Mouse (Mus musculus) midbrain, embryonic 15.5 days (tissue): ENCODE data around the gene Bud13. TPM values are rescaled to one million over a fixed set of nuclear protein-coding genes. Genes with fewer than 3 reads are reported as not detected.

Source experiments
- ATAC-seq: fragments of 200-750 bp; cut with Nextera tagmentation; replicated peaks from 2 replicates; pipeline ENCODE4 v1.8.0; 2017; ENCODE audit warnings: moderate TSS enrichment
- H3K27ac ChIP-seq: fragments of 300-500 bp; sonication (generic); 2 replicates; pipeline ENCODE4 v1.5.1; 2015; ENCODE audit warnings: mild to moderate bottlenecking, inconsistent platforms
- H3K27me3 ChIP-seq: fragments of 300-500 bp; sonication (generic); replicated peaks from 2 replicates; pipeline ENCODE4 v1.6.1; 2015; ENCODE audit warnings: inconsistent platforms
- H3K36me3 ChIP-seq: fragments of 300-500 bp; sonication (generic); replicated peaks from 2 replicates; pipeline ENCODE4 v1.6.1; 2015; ENCODE audit warnings: inconsistent platforms
- H3K4me1 ChIP-seq: fragments of 300-500 bp; sonication (generic); 2 replicates; pipeline ENCODE4 v1.6.1; 2015; ENCODE audit warnings: inconsistent platforms
- H3K4me2 ChIP-seq: fragments of 300-500 bp; sonication (generic); 2 replicates; pipeline ENCODE4 v1.6.1; 2015; ENCODE audit warnings: inconsistent platforms, mild to moderate bottlenecking, moderate library complexity
- H3K4me3 ChIP-seq: fragments of 300-500 bp; sonication (generic); 2 replicates; pipeline ENCODE4 v1.5.1; 2015; ENCODE audit warnings: mild to moderate bottlenecking, inconsistent platforms
- H3K9ac ChIP-seq: fragments of 300-500 bp; sonication (generic); 2 replicates; pipeline ENCODE4 v1.6.1; 2015; ENCODE audit warnings: mild to moderate bottlenecking, inconsistent platforms
- H3K9me3 ChIP-seq: fragments of 300-500 bp; sonication (generic); 2 replicates; pipeline ENCODE4 v1.6.1; 2016; ENCODE audit warnings: inconsistent platforms
- WGBS: fragments of 180-500 bp; shearing (Covaris S2); methylation state at CpG from one replicate; pipeline ENCODE4 v1.1.7; 2015; ENCODE audit warnings: mixed read lengths; 5-methylcytosine and 5-hydroxymethylcytosine counted together
- polyA plus RNA-seq: library from polyadenylated mRNA; unstranded; fragments of >200 nt; fragmentation: Nextera tagmentation; extraction: Ambion mirVana; gene quantifications from 2 replicates; pipeline ENCODE4 v1.2.1, GENCODE M21; 2015

The Bud13 gene
- 17.9 and 18.3 TPM in 2 replicates for polyA plus RNA-seq

GRCm38 (mm10) chr9:46282631-46283436 is at the start of gene Bud13:
Bud13 (plus strand) TSS chr9:46283008.
- under 1% methylated on average over 55 of the region's 55 CpGs for WGBS
- H3K4me3 ChIP-seq: peak within 1 kb of the TSS; percentile 93
- peak within 1 kb of the TSS; percentile 82 for H3K4me2 ChIP-seq
- peak within 1 kb of the TSS; percentile 77 for H3K27ac ChIP-seq
- peaks cover 31% of the 10 kb centered on the region for H3K36me3 ChIP-seq
- H3K27me3 ChIP-seq: no peaks in the 10 kb centered on the region
- peaks cover 17% of the 10 kb centered on the region for H3K4me1 ChIP-seq
- ATAC-seq: peak; percentile 94
- H3K9me3 ChIP-seq: no peaks in the 10 kb centered on the region
- H3K9ac ChIP-seq: peak within 1 kb of the TSS; percentile 89

- no peak for ATAC-seq
Observed at GRCm38 (mm10) chr9:46235196-46235595, 47.6 kb upstream of the Bud13 start.

GRCm38 (mm10) chr9:46235596-46235648 is 47.4 kb upstream of the Bud13 start, which contains the start of gene Apoc3:
Apoc3 (minus strand) TSS chr9:46235636.
- Histone ChIP-seq H3K4me2 (no peak within 1 kb of the TSS), H3K27ac (no peak within 1 kb of the TSS), H3K36me3 (no peaks in the 10 kb centered on the region), H3K9me3 (no peaks in the 10 kb centered on the region), H3K4me1 (peaks cover 5% of the 10 kb centered on the region), H3K27me3 (no peaks in the 10 kb centered on the region), H3K4me3 (no peak within 1 kb of the TSS), H3K9ac (no peak within 1 kb of the TSS)
- no peak for ATAC-seq

More at GRCm38 (mm10) chr9:46235196-46235595, 47.6 kb upstream of the Bud13 start:
- Histone ChIP-seq H3K4me3 (no peak overlapping the region), H3K9me3 (no peaks in the 10 kb centered on the region), H3K36me3 (no peaks in the 10 kb centered on the region), H3K4me2 (no peak overlapping the region), H3K4me1 (peaks cover 5% of the 10 kb centered on the region), H3K27me3 (no peaks in the 10 kb centered on the region), H3K9ac (no peak overlapping the region), H3K27ac (no peak overlapping the region)
- 86% methylated on average over 6 of the region's 6 CpGs for WGBS

GRCm38 (mm10) chr9:46235649-46236048 is 47.2 kb upstream of the Bud13 start:
- Histone ChIP-seq H3K9ac (no peak overlapping the region), H3K36me3 (no peaks in the 10 kb centered on the region), H3K27ac (no peak overlapping the region), H3K27me3 (no peaks in the 10 kb centered on the region), H3K4me3 (no peak overlapping the region), H3K4me2 (no peak overlapping the region), H3K9me3 (no peaks in the 10 kb centered on the region), H3K4me1 (peaks cover 3% of the 10 kb centered on the region)
- 44% methylated on average over 4 of the region's 4 CpGs for WGBS
- ATAC-seq: no peak

GRCm38 (mm10) chr9:46238850-46239249 is 44.0 kb upstream of the Bud13 start:
- H3K4me3 ChIP-seq: no peak overlapping the region
- no peak overlapping the region for H3K27ac ChIP-seq
- no peak overlapping the region for H3K9ac ChIP-seq
- no peaks in the 10 kb centered on the region for H3K4me1 ChIP-seq
- no peak overlapping the region for H3K4me2 ChIP-seq
- H3K9me3 ChIP-seq: no peaks in the 10 kb centered on the region
- H3K36me3 ChIP-seq: no peaks in the 10 kb centered on the region
- H3K27me3 ChIP-seq: no peaks in the 10 kb centered on the region
- no peak for ATAC-seq
- WGBS: 84% methylated on average over 7 of the region's 7 CpGs

- no peak for ATAC-seq
- no peak within 1 kb of the TSS for H3K4me2 ChIP-seq
- no peaks in the 10 kb centered on the region for H3K9me3 ChIP-seq
- H3K36me3 ChIP-seq: no peaks in the 10 kb centered on the region
- no peaks in the 10 kb centered on the region for H3K4me1 ChIP-seq
- H3K27me3 ChIP-seq: no peaks in the 10 kb centered on the region
- H3K27ac ChIP-seq: no peak within 1 kb of the TSS
- H3K4me3 ChIP-seq: no peak within 1 kb of the TSS
- H3K9ac ChIP-seq: no peak within 1 kb of the TSS
- 65% methylated on average over 7 of the region's 7 CpGs for WGBS
Observed at GRCm38 (mm10) chr9:46240526-46241153, 42.2 kb upstream of the Bud13 start, which contains the start of gene Apoa4. Apoa4 (plus strand) TSS chr9:46240696.

- H3K4me3 ChIP-seq: no peak overlapping the region
- no peaks in the 10 kb centered on the region for H3K4me1 ChIP-seq
- 85% methylated on average over 2 of the region's 2 CpGs for WGBS
- no peaks in the 10 kb centered on the region for H3K27me3 ChIP-seq
- H3K4me2 ChIP-seq: no peak overlapping the region
- H3K27ac ChIP-seq: no peak overlapping the region
- no peak for ATAC-seq
- no peaks in the 10 kb centered on the region for H3K9me3 ChIP-seq
- no peak overlapping the region for H3K9ac ChIP-seq
- H3K36me3 ChIP-seq: no peaks in the 10 kb centered on the region
Observed at GRCm38 (mm10) chr9:46241818-46242217, 41.0 kb upstream of the Bud13 start.

- Histone ChIP-seq H3K27ac (no peak overlapping the region), H3K27me3 (no peaks in the 10 kb centered on the region), H3K4me2 (no peak overlapping the region), H3K9ac (no peak overlapping the region), H3K9me3 (no peaks in the 10 kb centered on the region), H3K4me1 (no peaks in the 10 kb centered on the region), H3K36me3 (no peaks in the 10 kb centered on the region), H3K4me3 (no peak overlapping the region)
- no peak for ATAC-seq
- WGBS: 62% methylated on average over 4 of the region's 4 CpGs
Observed at GRCm38 (mm10) chr9:46243122-46243521, 39.7 kb upstream of the Bud13 start.

GRCm38 (mm10) chr9:46243584-46243983 is 39.2 kb upstream of the Bud13 start:
- Histone ChIP-seq H3K4me1 (no peaks in the 10 kb centered on the region), H3K27me3 (no peaks in the 10 kb centered on the region), H3K36me3 (no peaks in the 10 kb centered on the region), H3K4me2 (no peak overlapping the region), H3K4me3 (no peak overlapping the region), H3K27ac (no peak overlapping the region), H3K9ac (no peak overlapping the region), H3K9me3 (no peaks in the 10 kb centered on the region)
- WGBS: 59% methylated on average over 8 of the region's 8 CpGs
- no peak for ATAC-seq

GRCm38 (mm10) chr9:46246752-46247324 is 36.0 kb upstream of the Bud13 start:
- WGBS: 29% methylated on average over 11 of the region's 11 CpGs
- ATAC-seq: peak; percentile 81; the same call in 1 of the 2 replicates

GRCm38 (mm10) chr9:46256177-46256576 is 26.6 kb upstream of the Bud13 start:
- H3K4me2 ChIP-seq: no peak overlapping the region
- peaks cover 4% of the 10 kb centered on the region; the same call in 1 of the 2 replicates for H3K27me3 ChIP-seq
- H3K4me1 ChIP-seq: no peaks in the 10 kb centered on the region
- no peak overlapping the region for H3K4me3 ChIP-seq
- no peak overlapping the region for H3K27ac ChIP-seq
- ATAC-seq: no peak
- H3K36me3 ChIP-seq: no peaks in the 10 kb centered on the region
- no peaks in the 10 kb centered on the region for H3K9me3 ChIP-seq
- WGBS: 92% methylated on average over 7 of the region's 7 CpGs
- H3K9ac ChIP-seq: no peak overlapping the region

More at GRCm38 (mm10) chr9:46246752-46247324, 36.0 kb upstream of the Bud13 start:
- Histone ChIP-seq H3K9ac (no peak overlapping the region), H3K4me2 (no peak overlapping the region), H3K4me3 (no peak overlapping the region), H3K4me1 (no peaks in the 10 kb centered on the region), H3K9me3 (no peaks in the 10 kb centered on the region), H3K27me3 (no peaks in the 10 kb centered on the region), H3K36me3 (no peaks in the 10 kb centered on the region), H3K27ac (no peak overlapping the region)

GRCm38 (mm10) chr9:46256658-46257385 is 26.0 kb upstream of the Bud13 start:
- no peak for ATAC-seq
- peaks cover 4% of the 10 kb centered on the region; the same call in 1 of the 2 replicates for H3K27me3 ChIP-seq
- 86% methylated on average over 10 of the region's 10 CpGs for WGBS

More at GRCm38 (mm10) chr9:46256658-46257385, 26.0 kb upstream of the Bud13 start:
- Histone ChIP-seq H3K9me3 (no peaks in the 10 kb centered on the region), H3K4me2 (no peak overlapping the region), H3K27ac (no peak overlapping the region), H3K4me1 (no peaks in the 10 kb centered on the region), H3K36me3 (no peaks in the 10 kb centered on the region), H3K4me3 (no peak overlapping the region), H3K9ac (no peak overlapping the region)
